Mouse (Mus musculus) liver, embryonic 11.5 days (tissue): Measurements from ENCODE around the gene Bbx. TPM values are rescaled to one million over a fixed set of nuclear protein-coding genes. Genes with fewer than 3 reads are reported as not detected.

Experiments
- ATAC-seq: fragments of 200-750 bp; cut with Nextera tagmentation; replicated peaks from 2 replicates; pipeline ENCODE4 v1.8.0; 2017; ENCODE audit warnings: moderate number of reproducible peaks, mild to moderate bottlenecking, moderate TSS enrichment, moderate library complexity; ENCODE audit not compliant: low FRiP score
- DNase-seq: peaks from one replicate; pipeline ENCODE4 v3.0.0-alpha.2; 2017; ENCODE audit warnings: low spot score
- H3K27ac ChIP-seq: fragments of 300-500 bp; sonication (generic); 2 replicates; pipeline ENCODE4 v1.5.1; 2014; ENCODE audit warnings: mild to moderate bottlenecking, low read depth, low read length, control low read depth
- H3K27me3 ChIP-seq: fragments of 300-500 bp; sonication (generic); replicated peaks from 2 replicates; pipeline ENCODE4 v1.6.1; 2014; ENCODE audit warnings: low read length, mixed read lengths; ENCODE audit not compliant: control insufficient read depth, insufficient read depth
- H3K36me3 ChIP-seq: fragments of 300-500 bp; sonication (generic); 2 replicates; pipeline ENCODE4 v1.6.1; 2014; ENCODE audit warnings: mild to moderate bottlenecking, low read length, moderate library complexity, mixed read lengths; ENCODE audit not compliant: control insufficient read depth, insufficient read depth
- H3K4me1 ChIP-seq: fragments of 300-500 bp; sonication (generic); replicated peaks from 2 replicates; pipeline ENCODE4 v1.6.1; 2014; ENCODE audit warnings: low read length, mixed read lengths; ENCODE audit not compliant: control insufficient read depth, insufficient read depth
- H3K4me2 ChIP-seq: fragments of 300-500 bp; sonication (generic); 2 replicates; pipeline ENCODE4 v1.6.1; 2014; ENCODE audit warnings: mild to moderate bottlenecking, control low read depth, moderate library complexity
- H3K4me3 ChIP-seq: fragments of 300-500 bp; sonication (generic); 2 replicates; pipeline ENCODE4 v1.5.1; 2014; ENCODE audit warnings: low read depth, low read length, control low read depth
- H3K9ac ChIP-seq: fragments of 300-500 bp; sonication (generic); 2 replicates; pipeline ENCODE4 v1.6.1; 2014; ENCODE audit warnings: low read depth, low read length, control low read depth
- H3K9me3 ChIP-seq: fragments of 300-500 bp; sonication (generic); 2 replicates; pipeline ENCODE4 v1.6.1; 2016; ENCODE audit warnings: low read length, inconsistent platforms, mixed read lengths; ENCODE audit not compliant: control insufficient read depth
- WGBS: fragments of 180-500 bp; shearing (Covaris S2); extraction: QIAGEN DNeasy Blood & Tissue Kit; methylation state at CpG from one replicate; pipeline ENCODE4 v1.1.7; 2014; 5-methylcytosine and 5-hydroxymethylcytosine counted together
- polyA plus RNA-seq: library from polyadenylated mRNA; unstranded; fragments of >200 nt; fragmentation: Nextera tagmentation; extraction: Ambion mirVana; gene quantifications from 2 replicates; pipeline ENCODE4 v1.2.1, GENCODE M21; 2014

The Bbx gene
- polyA plus RNA-seq, 1 experiment from 2014 or later, result 19.6 TPM

GRCm38 (mm10) chr16:50298743-50299443 lies 133.3 kb downstream of the Bbx start:
- H3K4me2 ChIP-seq, result no peak overlapping the region
- H3K9me3 ChIP-seq, result no peaks in the 10 kb centered on the region
- DNase-seq, result no peak
- no peak for ATAC-seq
- H3K36me3 ChIP-seq, result no peaks in the 10 kb centered on the region
- no peaks in the 10 kb centered on the region for H3K4me1 ChIP-seq
- H3K27ac ChIP-seq, result no peak overlapping the region
- H3K27me3 ChIP-seq, result no peaks in the 10 kb centered on the region
- no peak overlapping the region for H3K9ac ChIP-seq
- 57% methylated on average over 8 of the region's 8 CpGs for WGBS
- no peak overlapping the region for H3K4me3 ChIP-seq

DNA sequence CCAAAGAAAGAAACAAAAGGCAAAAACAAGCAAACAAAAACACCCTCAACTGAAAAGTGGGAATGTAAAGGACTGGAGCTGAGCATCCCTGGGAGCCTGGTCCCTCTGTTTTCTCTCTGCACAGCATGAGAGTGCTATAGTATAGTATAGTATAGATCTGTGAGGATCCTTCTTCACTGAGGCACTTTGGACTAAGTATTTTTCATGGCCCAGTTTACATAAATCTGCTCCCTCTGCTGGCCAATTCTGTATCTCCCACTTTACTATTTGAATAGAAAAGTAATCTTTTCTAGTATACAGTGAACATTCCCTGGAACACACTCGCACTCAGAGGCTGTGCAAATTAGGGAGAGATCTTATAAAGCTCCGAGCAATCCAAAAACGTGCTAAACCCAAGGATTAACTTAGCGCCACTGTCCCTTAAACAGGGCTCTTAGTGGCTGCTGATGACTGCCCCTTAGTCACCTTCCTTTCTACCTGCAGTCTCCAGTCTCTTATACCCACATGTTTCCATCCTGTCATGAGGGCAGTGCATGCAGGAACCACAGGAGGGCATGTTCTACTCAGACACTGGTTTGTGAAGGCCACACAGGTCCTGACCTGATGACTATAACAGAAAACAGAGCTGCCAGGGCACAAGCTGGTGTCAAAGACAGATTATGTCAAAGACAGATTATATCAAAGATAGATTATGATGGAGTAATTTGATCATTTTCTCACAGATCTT lies 138.5 kb downstream of the Bbx start:
- H3K36me3 ChIP-seq, result no peaks in the 10 kb centered on the region
- no peak overlapping the region for H3K4me3 ChIP-seq
- ATAC-seq, result no peak
- H3K9ac ChIP-seq, result no peak overlapping the region
- WGBS, result 78% methylated on average over 4 of the region's 4 CpGs
- H3K4me2 ChIP-seq, result no peak overlapping the region
- no peak overlapping the region for H3K27ac ChIP-seq
- no peaks in the 10 kb centered on the region for H3K4me1 ChIP-seq
- no peaks in the 10 kb centered on the region for H3K27me3 ChIP-seq
- H3K9me3 ChIP-seq, result no peaks in the 10 kb centered on the region
- DNase-seq, result no peak

DNA sequence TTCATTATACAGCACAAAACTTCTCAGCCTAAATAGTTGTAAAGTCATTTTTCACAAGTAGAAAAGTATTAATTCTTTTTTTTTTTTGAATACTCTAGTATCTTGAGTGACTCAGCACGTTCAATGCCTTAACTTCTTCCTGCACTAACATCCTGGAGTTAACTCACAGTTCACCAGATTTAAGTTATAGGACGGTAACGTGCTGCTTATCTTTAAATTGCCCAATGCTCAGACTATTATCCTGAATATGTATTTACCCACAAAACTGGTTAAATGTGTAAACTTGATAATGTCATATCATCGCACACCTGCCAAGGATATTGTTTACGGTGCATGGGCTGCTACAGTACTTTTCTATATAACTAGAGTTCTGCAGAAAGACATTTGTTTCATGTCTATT lies 139.4 kb downstream of the Bbx start:
- WGBS, result 71% methylated on average over 5 of the region's 5 CpGs
- no peak; the same call in 1 of the 2 replicates for ATAC-seq

GRCm38 (mm10) chr16:50289764-50290163 lies 142.4 kb downstream of the Bbx start:
- H3K27me3 ChIP-seq, result no peaks in the 10 kb centered on the region
- no peak overlapping the region for H3K4me3 ChIP-seq
- H3K4me2 ChIP-seq, result no peak overlapping the region
- H3K36me3 ChIP-seq, result no peaks in the 10 kb centered on the region
- no peak for ATAC-seq
- H3K4me1 ChIP-seq, result no peaks in the 10 kb centered on the region
- no peak overlapping the region for H3K9ac ChIP-seq
- H3K27ac ChIP-seq, result no peak overlapping the region
- WGBS, result 41% methylated on average over 5 of the region's 5 CpGs
- DNase-seq, result no peak
- no peaks in the 10 kb centered on the region for H3K9me3 ChIP-seq

More for the DNA sequence above, 139.4 kb downstream of the Bbx start:
- no peak overlapping the region for H3K4me3 ChIP-seq
- H3K27ac ChIP-seq, result no peak overlapping the region
- no peak for DNase-seq
- no peaks in the 10 kb centered on the region for H3K36me3 ChIP-seq
- H3K9me3 ChIP-seq, result no peaks in the 10 kb centered on the region
- H3K9ac ChIP-seq, result no peak overlapping the region
- H3K27me3 ChIP-seq, result no peaks in the 10 kb centered on the region
- no peaks in the 10 kb centered on the region for H3K4me1 ChIP-seq
- H3K4me2 ChIP-seq, result no peak overlapping the region

DNA sequence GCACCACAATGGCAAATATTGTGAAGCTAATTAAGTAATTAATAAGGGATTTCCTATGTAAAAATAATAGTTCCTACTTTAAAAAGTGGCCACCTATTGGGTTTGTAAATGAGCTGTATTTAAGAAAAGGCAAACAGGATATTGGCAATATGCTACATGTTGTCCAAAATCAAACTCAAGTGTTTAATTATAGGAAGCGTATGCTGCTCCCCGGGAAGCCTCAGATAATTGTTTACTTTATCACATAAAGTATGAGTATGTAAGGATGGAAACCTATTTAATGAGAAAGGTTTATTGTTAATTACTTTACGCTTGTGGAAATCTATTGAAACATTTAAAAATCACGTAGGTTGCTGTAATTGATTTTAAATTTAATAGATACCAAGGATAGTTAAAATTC lies 159.4 kb downstream of the Bbx start:
- DNase-seq (no peak), ATAC-seq (no peak)
- Histone ChIP-seq H3K4me2 (no peak overlapping the region), H3K9me3 (no peaks in the 10 kb centered on the region), H3K4me1 (no peaks in the 10 kb centered on the region), H3K4me3 (no peak overlapping the region), H3K9ac (no peak overlapping the region), H3K36me3 (no peaks in the 10 kb centered on the region), H3K27me3 (no peaks in the 10 kb centered on the region), H3K27ac (no peak overlapping the region)
- WGBS, result 89% methylated on average over 4 of the region's 4 CpGs

- Histone ChIP-seq H3K36me3 (no peaks in the 10 kb centered on the region), H3K9ac (no peak overlapping the region), H3K4me1 (no peaks in the 10 kb centered on the region), H3K4me3 (no peak overlapping the region), H3K4me2 (no peak overlapping the region), H3K9me3 (no peaks in the 10 kb centered on the region), H3K27me3 (no peaks in the 10 kb centered on the region), H3K27ac (no peak overlapping the region)
- WGBS, result 88% methylated on average over 4 of the region's 4 CpGs
- DNase-seq (no peak), ATAC-seq (no peak)
Measured at GRCm38 (mm10) chr16:50262647-50263046, 169.5 kb downstream of the Bbx start.

DNA sequence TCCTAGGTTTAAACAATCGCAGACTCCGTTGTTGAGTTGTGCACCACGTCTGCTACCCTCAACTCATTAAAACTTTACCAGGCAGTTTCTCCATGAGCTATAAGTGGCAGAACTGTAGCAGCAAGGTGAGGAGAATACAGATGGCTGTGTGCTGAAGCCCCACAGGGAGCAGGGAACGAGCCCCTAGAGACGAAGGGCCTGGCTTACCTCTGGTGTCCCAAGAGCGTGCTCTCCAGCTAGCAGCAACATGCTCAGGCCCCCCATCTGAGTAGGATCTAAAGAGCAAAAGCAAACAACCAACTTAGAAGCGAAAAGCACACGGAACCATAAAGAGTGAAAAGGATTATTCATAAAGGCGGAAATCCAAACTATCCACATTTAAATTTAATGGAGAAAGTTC lies 170.0 kb downstream of the Bbx start:
- DNase-seq (no peak), ATAC-seq (no peak)
- H3K4me3 ChIP-seq, result no peak overlapping the region
- no peaks in the 10 kb centered on the region for H3K27me3 ChIP-seq
- H3K27ac ChIP-seq, result no peak overlapping the region
- H3K9ac ChIP-seq, result no peak overlapping the region
- H3K4me2 ChIP-seq, result no peak overlapping the region
- WGBS, result 91% methylated on average over 9 of the region's 9 CpGs
- no peaks in the 10 kb centered on the region for H3K9me3 ChIP-seq
- H3K4me1 ChIP-seq, result no peaks in the 10 kb centered on the region
- no peaks in the 10 kb centered on the region for H3K36me3 ChIP-seq

- ATAC-seq (no peak), DNase-seq (no peak)
- no peaks in the 10 kb centered on the region for H3K36me3 ChIP-seq
- H3K4me3 ChIP-seq, result no peak overlapping the region
- no peaks in the 10 kb centered on the region for H3K27me3 ChIP-seq
- H3K4me2 ChIP-seq, result no peak overlapping the region
- H3K27ac ChIP-seq, result no peak overlapping the region
- H3K9ac ChIP-seq, result no peak overlapping the region
- no peaks in the 10 kb centered on the region for H3K9me3 ChIP-seq
- H3K4me1 ChIP-seq, result no peaks in the 10 kb centered on the region
Measured at GRCm38 (mm10) chr16:50261741-50262140, 170.4 kb downstream of the Bbx start.
